Mouse (Mus musculus): ENCODE results near the gene Ncor2.

- TF ChIP-seq CTCF (IDR thresholded peaks at IDR 0.05; ENCODE audit: extremely low read depth, insufficient read depth, low read length) (no peak), POLR2A (IDR thresholded peaks at IDR 0.05; ENCODE audit: extremely low read depth, insufficient read depth, low read length) (no peak)
Measured at GRCm38 (mm10) chr5:125085097-125085617, 93.9 kb downstream of the Ncor2 start.

All from cortical plate, adult 2 months (tissue).